ENCODE assay signal across 9 mouse cellular contexts in the genomic region with DNA sequence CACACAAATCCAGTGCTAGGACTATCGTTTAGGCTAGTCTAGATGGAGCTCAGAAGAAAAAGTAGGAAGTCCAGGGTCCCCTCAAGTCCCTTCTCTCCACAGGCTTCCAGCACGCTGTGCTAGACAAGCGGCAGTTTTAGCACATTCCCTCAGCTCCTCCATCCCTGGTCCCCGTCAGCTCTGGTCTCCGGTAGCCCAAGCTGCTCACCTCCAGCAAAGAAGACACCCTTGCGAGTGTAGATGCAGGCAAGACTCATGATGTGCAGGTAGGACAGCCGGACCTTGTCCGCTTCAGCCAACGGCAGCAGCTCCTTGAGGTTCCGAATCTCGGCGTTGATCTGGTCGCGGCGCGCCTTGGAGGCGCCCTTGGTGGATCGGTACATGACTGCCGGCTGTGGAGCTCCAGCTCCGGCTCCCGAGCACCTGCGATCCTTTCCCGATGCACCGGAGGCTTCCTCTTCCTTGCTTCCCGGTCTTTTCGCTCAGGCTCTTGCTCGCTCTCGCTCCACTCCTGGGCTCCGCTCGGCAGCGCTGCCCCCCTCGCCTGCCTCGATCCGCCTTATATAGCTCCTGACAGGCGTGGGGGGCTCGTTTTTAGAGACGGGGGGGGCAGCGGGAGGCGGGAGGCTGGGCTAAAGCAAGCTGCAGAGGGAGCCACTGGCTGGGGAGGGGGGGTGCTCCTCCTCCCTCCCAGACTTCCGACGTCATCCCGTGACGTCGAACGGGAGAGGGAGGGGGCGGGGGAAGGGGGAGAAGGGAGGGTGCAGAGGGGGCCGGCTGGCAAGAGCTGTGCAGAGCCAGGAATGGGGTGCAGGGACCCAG. TPM values are rescaled to one million over a fixed set of nuclear protein-coding genes. Genes with fewer than 3 reads are reported as not detected.
DNase-seq lines count a peak whose midpoint lies in the region; ATAC-seq lines count a peak whose summit lies in the region.
"Had no signal": no experiment of that assay in that cellular context is flagged by ENCODE, and none has a peak within 500 bp of the region (broad histone marks: within the 10 kb centered on the region; RNA-seq: fewer than 3 reads in every experiment).

No protein-coding gene starts in this region.

- peak overlapping the region; percentile 72 for H3K4me2 ChIP-seq in neural tube, embryonic 13.5 days
- no peak overlapping the region for H3K4me2 ChIP-seq in liver, embryonic 12.5 days

- H3K4me1 ChIP-seq in forebrain, embryonic 10.5 days = peaks cover 15% of the 10 kb centered on the region
- H3K4me1 ChIP-seq in neural tube, embryonic 13.5 days (replicated peaks) = peaks cover 36% of the 10 kb centered on the region
- H3K4me1 ChIP-seq in liver, embryonic 12.5 days = 0 out of 2 replicates have a peak, but pooled peaks cover 3% of the 10 kb centered on the region

- no peaks in the 10 kb centered on the region for H3K9me3 ChIP-seq in forebrain, embryonic 10.5 days
- H3K9me3 ChIP-seq in neural tube, embryonic 13.5 days = no peaks in the 10 kb centered on the region
- no peaks in the 10 kb centered on the region for H3K9me3 ChIP-seq in liver, embryonic 12.5 days (replicated peaks)

- H3K9ac ChIP-seq in neural tube, embryonic 13.5 days = peak overlapping the region; percentile 78
- H3K9ac ChIP-seq in liver, embryonic 12.5 days = no peak overlapping the region

- peak; percentile 79 for ATAC-seq in neural tube, embryonic 13.5 days (ENCODE audit: low read depth)
- no peak for ATAC-seq in megakaryocyte progenitor cell, adult 5-6 weeks (replicated peaks; ENCODE audit: poor library complexity)
- ATAC-seq in liver, embryonic 12.5 days = no peak

- H3K4me3 ChIP-seq in forebrain, embryonic 10.5 days = peak overlapping the region; percentile 35
- peak overlapping the region; percentile 49 for H3K4me3 ChIP-seq in neural tube, embryonic 13.5 days
- no peak overlapping the region for H3K4me3 ChIP-seq in liver, embryonic 12.5 days

- peak; percentile 81 to 87 for DNase-seq in cerebellum, adult 18-20 months
- no peak for DNase-seq in forebrain, embryonic 10.5 days (ENCODE audit: extremely low spot score, low spot score)
- peak; percentile 53 to 70 for DNase-seq in layer of hippocampus, adult 8-10 months (ENCODE audit: low spot score in 2 of 2)
- no peak for DNase-seq in lung, postnatal 25 days (ENCODE audit: low spot score)
- DNase-seq in adrenal gland, postnatal 25 days = no peak

- no peak overlapping the region for H3K27ac ChIP-seq in forebrain, embryonic 10.5 days
- peak overlapping the region; percentile 68 for H3K27ac ChIP-seq in neural tube, embryonic 13.5 days (replicated peaks)
- H3K27ac ChIP-seq in liver, embryonic 12.5 days = no peak overlapping the region
- H3K27ac ChIP-seq: macrophage had no signal

- WGBS in forebrain, embryonic 10.5 days = 18% methylated on average over 43 of the region's 47 CpGs
- WGBS in neural tube, embryonic 13.5 days = 13% methylated on average over 47 of the region's 47 CpGs
- WGBS in liver, embryonic 12.5 days (ENCODE audit: insufficient replicate concordance) = 20% methylated on average over 47 of the region's 47 CpGs

- no peaks in the 10 kb centered on the region for H3K36me3 ChIP-seq in forebrain, embryonic 10.5 days (replicated peaks)
- H3K36me3 ChIP-seq in neural tube, embryonic 13.5 days = 0 out of 2 replicates have a peak, but pooled peaks cover 10% of the 10 kb centered on the region
- H3K36me3 ChIP-seq in liver, embryonic 12.5 days = no peaks in the 10 kb centered on the region

- peaks cover 80% of the 10 kb centered on the region for H3K27me3 ChIP-seq in forebrain, embryonic 10.5 days (ENCODE audit: poor library complexity, severe bottlenecking)
- H3K27me3 ChIP-seq in neural tube, embryonic 13.5 days = peaks cover 99% of the 10 kb centered on the region
- H3K27me3 ChIP-seq in liver, embryonic 12.5 days (replicated peaks) = peaks cover 84% of the 10 kb centered on the region

RNA-seq across cellular contexts. Expression of a gene that starts 0.5 kb away (rescaled TPM):
- polyA plus RNA-seq in forebrain, embryonic 10.5 days (2016; fragmentation: Nextera tagmentation; extraction: Ambion mirVana) = not detected in 2 replicates
- total RNA-seq in layer of hippocampus, adult 8-10 months (2022) = 10 to 100 TPM in 2 of 4 experiments, 1 to 10 TPM in 2; 4.0 to 10.8 (median 8.3) TPM
- 0.12 and 0.25 TPM in 2 replicates for polyA plus RNA-seq in neural tube, embryonic 13.5 days (2015; fragmentation: Nextera tagmentation; extraction: Ambion mirVana)
- total RNA-seq in megakaryocyte progenitor cell, adult 5-6 weeks (2015) = not detected in 2 replicates
- not detected in 2 replicates for total RNA-seq in megakaryocyte progenitor cell, adult 5-6 weeks (2017)
- polyA plus RNA-seq in liver, embryonic 12.5 days (2016; fragmentation: Nextera tagmentation; extraction: Ambion mirVana) = not detected in 2 replicates
- total RNA-seq in adrenal gland, postnatal 25 days (2021) = 0.33 and 0.43 TPM in 2 replicates

RNA-seq across cellular contexts. Expression of a gene that starts 27.7 kb away (rescaled TPM):
- polyA plus RNA-seq in forebrain, embryonic 10.5 days (2016; fragmentation: Nextera tagmentation; extraction: Ambion mirVana) = 153 and 161 TPM in 2 replicates
- 10 to 100 TPM; 51.9 to 62.5 (median 56.4) TPM for total RNA-seq in layer of hippocampus, adult 8-10 months (2022)
- 105 and 117 TPM in 2 replicates for polyA plus RNA-seq in neural tube, embryonic 13.5 days (2015; fragmentation: Nextera tagmentation; extraction: Ambion mirVana)
- 32.3 and 32.4 TPM in 2 replicates for total RNA-seq in megakaryocyte progenitor cell, adult 5-6 weeks (2015)
- total RNA-seq in megakaryocyte progenitor cell, adult 5-6 weeks (2017) = 51.6 and 63.6 TPM in 2 replicates
- 82.4 and 84.7 TPM in 2 replicates for polyA plus RNA-seq in liver, embryonic 12.5 days (2016; fragmentation: Nextera tagmentation; extraction: Ambion mirVana)
- total RNA-seq in adrenal gland, postnatal 25 days (2021) = 51.7 and 51.8 TPM in 2 replicates

RNA-seq across cellular contexts. Expression of a gene that starts 34.0 kb away (rescaled TPM):
- polyA plus RNA-seq in forebrain, embryonic 10.5 days (2016; fragmentation: Nextera tagmentation; extraction: Ambion mirVana) = 9.3 and 10.1 TPM in 2 replicates
- total RNA-seq in layer of hippocampus, adult 8-10 months (2022) = 10 to 100 TPM; 12.3 to 19.8 (median 16.3) TPM
- 7.9 TPM in 2 replicates for polyA plus RNA-seq in neural tube, embryonic 13.5 days (2015; fragmentation: Nextera tagmentation; extraction: Ambion mirVana)
- 3.6 and 5.2 TPM in 2 replicates for total RNA-seq in megakaryocyte progenitor cell, adult 5-6 weeks (2015)
- 1.1 and 2.9 TPM in 2 replicates for total RNA-seq in megakaryocyte progenitor cell, adult 5-6 weeks (2017)
- 3.3 and 3.8 TPM in 2 replicates for polyA plus RNA-seq in liver, embryonic 12.5 days (2016; fragmentation: Nextera tagmentation; extraction: Ambion mirVana)
- total RNA-seq in adrenal gland, postnatal 25 days (2021) = 4.9 and 5.0 TPM in 2 replicates

RNA-seq across cellular contexts. Expression of a gene that starts 46.7 kb away (rescaled TPM):
- polyA plus RNA-seq in forebrain, embryonic 10.5 days (2016; fragmentation: Nextera tagmentation; extraction: Ambion mirVana) = 1.4 and 1.7 TPM in 2 replicates
- 10 to 100 TPM; 25.5 to 31.6 (median 28.9) TPM for total RNA-seq in layer of hippocampus, adult 8-10 months (2022)
- polyA plus RNA-seq in neural tube, embryonic 13.5 days (2015; fragmentation: Nextera tagmentation; extraction: Ambion mirVana) = 8.1 and 9.3 TPM in 2 replicates
- total RNA-seq in megakaryocyte progenitor cell, adult 5-6 weeks (2015) = not detected in 2 replicates
- total RNA-seq in megakaryocyte progenitor cell, adult 5-6 weeks (2017) = not detected in 2 replicates
- polyA plus RNA-seq in liver, embryonic 12.5 days (2016; fragmentation: Nextera tagmentation; extraction: Ambion mirVana) = 0.20 and 0.44 TPM in 2 replicates
- total RNA-seq in adrenal gland, postnatal 25 days (2021) = 8.4 and 11.4 TPM in 2 replicates

RNA-seq across cellular contexts. Expression of a gene that starts 49.0 kb away (rescaled TPM):
- polyA plus RNA-seq in forebrain, embryonic 10.5 days (2016; fragmentation: Nextera tagmentation; extraction: Ambion mirVana) = 36.2 and 38.4 TPM in 2 replicates
- 100 to 1,000 TPM; 107 to 119 (median 111) TPM for total RNA-seq in layer of hippocampus, adult 8-10 months (2022)
- 61.1 and 64.5 TPM in 2 replicates for polyA plus RNA-seq in neural tube, embryonic 13.5 days (2015; fragmentation: Nextera tagmentation; extraction: Ambion mirVana)
- total RNA-seq in megakaryocyte progenitor cell, adult 5-6 weeks (2015) = 0.99 TPM in 1 of 2 replicates, not detected in the other
- total RNA-seq in megakaryocyte progenitor cell, adult 5-6 weeks (2017) = 0.75 TPM in 1 of 2 replicates, not detected in the other
- 10.9 and 13.2 TPM in 2 replicates for polyA plus RNA-seq in liver, embryonic 12.5 days (2016; fragmentation: Nextera tagmentation; extraction: Ambion mirVana)
- total RNA-seq in adrenal gland, postnatal 25 days (2021) = 16.3 and 41.8 TPM in 2 replicates

Comparison
In these comparisons a context has a peak if more than half of its experiments do, and no peak if none do; other contexts are left out.
1. DNase-seq: peak in cerebellum, adult 18-20 months (2 of 2) and layer of hippocampus, adult 8-10 months (2 of 2); none in forebrain, embryonic 10.5 days (single experiment), lung, postnatal 25 days (single experiment) and adrenal gland, postnatal 25 days (single experiment).